Mouse (Mus musculus) midbrain, embryonic 12.5 days (tissue): ENCODE measurements at regions not wholly inside any gene's neighbourhood (a gene's known extent, or its start where the extent isn't known, plus 50 kb on each side); places are given as distances from the start of the nearest gene placed in this dataset.

Source experiments
- ATAC-seq: fragments of 200-750 bp; cut with Nextera tagmentation; 2 replicates; pipeline ENCODE4 v1.8.0; 2017; ENCODE audit warnings: low read depth, moderate TSS enrichment, moderate library complexity; ENCODE audit not compliant: low FRiP score
- H3K27ac ChIP-seq: fragments of 300-500 bp; sonication (generic); replicated peaks from 2 replicates; pipeline ENCODE4 v1.5.1; 2016; ENCODE audit warnings: mild to moderate bottlenecking
- H3K27me3 ChIP-seq: fragments of 300-500 bp; sonication (generic); 2 replicates; pipeline ENCODE4 v1.6.1; 2016; ENCODE audit warnings: mild to moderate bottlenecking
- H3K36me3 ChIP-seq: fragments of 300-500 bp; sonication (generic); 2 replicates; pipeline ENCODE4 v1.6.1; 2016
- H3K4me1 ChIP-seq: fragments of 300-500 bp; sonication (generic); 2 replicates; pipeline ENCODE4 v1.6.1; 2016
- H3K4me2 ChIP-seq: fragments of 300-500 bp; sonication (generic); replicated peaks from 2 replicates; pipeline ENCODE4 v1.6.1; 2016; ENCODE audit warnings: mild to moderate bottlenecking, moderate library complexity
- H3K4me3 ChIP-seq: fragments of 300-500 bp; sonication (generic); 2 replicates; pipeline ENCODE4 v1.5.1; 2016; ENCODE audit warnings: mild to moderate bottlenecking
- H3K9ac ChIP-seq: fragments of 300-500 bp; sonication (generic); replicated peaks from 2 replicates; pipeline ENCODE4 v1.6.1; 2016; ENCODE audit warnings: mild to moderate bottlenecking, moderate library complexity
- H3K9me3 ChIP-seq: fragments of 300-500 bp; sonication (generic); 2 replicates; pipeline ENCODE4 v1.6.1; 2016; ENCODE audit warnings: mild to moderate bottlenecking
- WGBS: fragments of 180-500 bp; shearing (Covaris S2); methylation state at CpG from one replicate; pipeline ENCODE4 v1.1.7; 2016; 5-methylcytosine and 5-hydroxymethylcytosine counted together

DNA sequence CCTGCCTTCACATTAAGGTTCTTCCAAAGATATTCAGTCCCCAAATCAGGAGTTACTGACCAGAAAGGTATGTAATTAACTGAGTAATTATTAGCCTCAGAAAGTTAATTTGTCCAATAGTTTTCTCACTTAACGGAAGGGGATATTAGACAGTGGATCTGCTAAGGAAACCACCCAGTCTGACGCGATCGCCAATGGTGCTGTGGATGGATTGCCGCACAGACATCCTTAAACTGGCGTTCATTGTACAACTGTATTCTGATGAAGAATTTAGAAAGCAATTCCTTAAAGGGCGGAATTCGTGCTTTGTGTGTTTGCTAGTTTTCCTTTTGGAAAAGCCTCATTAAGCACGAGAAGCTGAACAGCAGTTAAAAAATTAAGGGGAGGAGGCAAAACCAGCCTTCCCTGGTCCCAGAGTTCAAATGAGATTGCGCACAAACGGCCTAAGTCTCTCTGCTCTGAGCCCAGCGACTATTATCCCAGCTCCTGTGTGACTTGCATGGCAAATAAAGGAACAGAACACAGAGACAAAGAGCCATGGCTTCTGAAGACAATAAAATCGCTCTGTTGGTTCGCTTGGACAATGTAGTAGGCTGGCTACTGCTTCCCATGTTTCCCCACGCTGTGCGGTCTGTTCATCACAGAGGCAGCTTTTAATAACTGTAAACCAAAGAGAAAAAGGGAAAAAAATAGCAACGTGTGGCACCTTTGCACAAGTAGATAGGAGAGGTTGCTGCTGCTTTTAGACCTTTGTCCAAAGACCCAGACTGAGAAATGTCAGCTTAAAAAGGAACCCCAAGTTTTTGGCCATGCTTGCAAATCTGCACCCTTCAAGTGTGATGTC is 83.1 kb downstream of the S1pr1 start:
- H3K4me2 ChIP-seq, result no peak overlapping the region
- WGBS, result 47% methylated on average over 17 of the region's 17 CpGs

DNA sequence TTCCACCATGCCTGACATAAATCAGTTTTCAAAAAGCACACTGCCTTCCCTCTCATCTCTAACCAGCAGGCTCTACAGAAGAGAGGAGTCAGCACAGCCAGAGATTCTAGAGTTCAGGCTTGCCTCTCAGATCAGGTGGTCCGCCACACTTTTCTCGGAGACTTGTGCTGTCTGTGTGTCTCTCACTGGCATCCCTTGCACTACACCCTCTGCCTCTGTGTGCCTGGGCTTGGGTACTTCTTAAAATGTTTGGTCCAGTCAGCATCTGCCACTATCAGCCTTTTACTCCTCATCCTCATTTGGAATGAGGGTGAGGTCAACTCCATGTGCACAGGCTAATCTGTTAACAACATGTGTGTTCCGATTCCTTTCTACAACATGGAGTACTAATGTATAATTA is 92.0 kb downstream of the S1pr1 start:
- Histone ChIP-seq H3K9me3 (no peaks in the 10 kb centered on the region), H3K27ac (no peak overlapping the region), H3K9ac (no peak overlapping the region), H3K4me3 (no peak overlapping the region), H3K4me1 (no peaks in the 10 kb centered on the region), H3K4me2 (no peak overlapping the region), H3K36me3 (no peaks in the 10 kb centered on the region), H3K27me3 (no peaks in the 10 kb centered on the region)
- 97% methylated on average over 3 of the region's 3 CpGs for WGBS
- ATAC-seq, result peak; percentile 23; the same call in 1 of the 2 replicates

More for the DNA sequence above, 83.1 kb downstream of the S1pr1 start:
- Histone ChIP-seq H3K27me3 (no peaks in the 10 kb centered on the region), H3K9ac (no peak overlapping the region), H3K27ac (peak overlapping the region; percentile 60), H3K4me1 (peaks cover 14% of the 10 kb centered on the region; the same call in 1 of the 2 replicates), H3K36me3 (no peaks in the 10 kb centered on the region), H3K9me3 (no peaks in the 10 kb centered on the region), H3K4me3 (no peak overlapping the region)
- ATAC-seq, result peak; percentile 90

DNA sequence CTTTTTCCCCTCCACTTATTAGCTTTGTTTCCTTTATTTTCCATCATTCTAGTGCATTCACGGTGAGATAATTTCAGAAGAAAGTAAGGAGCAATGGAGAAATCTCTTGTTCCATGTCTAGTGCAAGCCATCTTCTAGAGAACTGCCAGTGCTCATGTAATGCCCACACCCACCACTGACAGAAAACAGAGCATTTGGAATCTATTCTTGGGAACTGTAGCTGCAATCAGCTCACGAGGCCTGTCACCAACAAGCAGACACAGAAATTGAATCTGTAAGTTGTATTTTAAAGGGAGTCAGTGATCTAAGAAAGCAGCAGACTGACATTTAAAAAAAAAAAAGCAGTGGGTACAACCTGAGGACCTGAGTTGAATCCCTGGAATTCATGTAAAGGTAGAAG is 92.6 kb downstream of the S1pr1 start:
- H3K27ac ChIP-seq, result no peak overlapping the region
- H3K9ac ChIP-seq, result no peak overlapping the region
- 93% methylated on average over 2 of the region's 2 CpGs for WGBS
- no peaks in the 10 kb centered on the region for H3K27me3 ChIP-seq
- H3K9me3 ChIP-seq, result no peaks in the 10 kb centered on the region
- H3K4me1 ChIP-seq, result no peaks in the 10 kb centered on the region
- H3K4me3 ChIP-seq, result no peak overlapping the region
- no peaks in the 10 kb centered on the region for H3K36me3 ChIP-seq
- no peak overlapping the region for H3K4me2 ChIP-seq
- no peak for ATAC-seq

DNA sequence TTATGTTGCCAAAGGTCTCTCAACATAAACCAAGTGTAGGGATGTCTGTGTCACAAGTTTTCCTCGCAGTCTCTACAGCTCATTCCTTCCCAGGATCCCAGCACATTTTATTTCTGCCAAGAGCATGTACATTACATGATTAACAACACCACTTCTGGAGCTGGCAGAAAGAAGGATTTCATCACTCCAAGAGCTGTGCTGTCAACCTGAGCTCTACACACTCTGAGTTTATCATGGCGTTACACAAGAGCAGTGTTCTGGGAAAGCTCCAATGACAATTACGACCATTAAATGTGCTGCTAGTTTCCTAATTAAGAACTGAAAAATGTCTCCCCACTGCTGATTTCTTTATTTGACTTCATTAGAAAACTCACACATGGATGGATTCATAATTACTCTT is 94.9 kb downstream of the S1pr1 start:
- Histone ChIP-seq H3K4me3 (no peak overlapping the region), H3K27ac (no peak overlapping the region), H3K4me1 (no peaks in the 10 kb centered on the region), H3K9me3 (no peaks in the 10 kb centered on the region), H3K27me3 (no peaks in the 10 kb centered on the region), H3K4me2 (no peak overlapping the region), H3K9ac (no peak overlapping the region), H3K36me3 (no peaks in the 10 kb centered on the region)
- 92% methylated on average over 3 of the region's 3 CpGs for WGBS
- ATAC-seq, result no peak

DNA sequence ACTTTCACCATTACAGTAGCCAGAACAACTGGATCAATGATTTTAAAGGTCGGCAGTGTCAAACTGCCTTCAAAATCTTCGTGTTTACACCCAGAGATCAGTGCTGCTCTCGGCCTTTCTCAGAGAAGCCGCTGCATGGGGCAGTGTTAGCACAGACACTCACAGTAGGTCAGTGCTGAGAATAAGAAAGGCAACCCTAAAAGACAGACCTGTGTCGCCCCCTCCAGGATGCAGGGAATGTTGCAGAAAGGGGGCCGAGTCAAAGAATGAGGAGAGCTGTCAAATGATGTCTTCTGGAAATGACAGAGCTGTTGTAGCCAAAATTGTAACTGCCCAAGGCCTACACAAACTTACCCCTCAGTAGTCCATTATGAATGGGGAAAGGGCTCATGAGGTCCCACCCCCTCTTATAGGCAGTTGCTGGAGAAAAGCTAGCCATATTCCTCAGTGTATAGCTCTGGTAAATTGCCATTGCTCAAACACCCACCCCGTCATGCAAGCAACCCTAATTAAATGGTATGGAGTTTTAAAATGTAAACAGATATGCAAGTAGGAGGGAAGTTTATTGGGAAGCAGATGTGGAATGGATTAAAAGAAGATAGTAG is 98.8 kb downstream of the S1pr1 start:
- no peaks in the 10 kb centered on the region for H3K4me1 ChIP-seq
- H3K27me3 ChIP-seq, result no peaks in the 10 kb centered on the region
- H3K27ac ChIP-seq, result no peak overlapping the region
- WGBS, result 26% methylated on average over 7 of the region's 7 CpGs
- H3K36me3 ChIP-seq, result no peaks in the 10 kb centered on the region
- peak; percentile 74 for ATAC-seq
- H3K9ac ChIP-seq, result no peak overlapping the region
- H3K9me3 ChIP-seq, result no peaks in the 10 kb centered on the region
- no peak overlapping the region for H3K4me2 ChIP-seq
- H3K4me3 ChIP-seq, result no peak overlapping the region

DNA sequence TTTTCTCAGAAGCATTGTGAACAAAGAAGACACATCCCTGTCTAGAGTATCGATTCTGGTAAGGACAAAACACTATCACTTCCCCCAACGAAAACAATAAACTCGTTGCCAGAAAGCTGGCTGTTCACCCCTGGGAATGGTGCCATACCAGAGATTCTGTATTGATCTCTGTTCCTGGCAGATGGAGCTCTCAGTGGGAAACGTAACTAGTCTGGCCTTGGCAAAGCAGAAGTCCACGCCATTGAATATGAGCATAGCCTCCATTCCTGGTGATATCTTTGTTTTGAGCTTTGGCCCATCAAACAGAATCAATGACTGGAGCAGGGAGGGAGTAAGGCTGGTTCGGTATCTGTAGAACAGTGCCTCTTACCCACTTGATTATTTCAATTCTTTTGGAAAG is 102.0 kb downstream of the S1pr1 start:
- WGBS, result 91% methylated on average over 6 of the region's 6 CpGs
- Histone ChIP-seq H3K9me3 (no peaks in the 10 kb centered on the region), H3K9ac (no peak overlapping the region), H3K4me1 (no peaks in the 10 kb centered on the region), H3K27me3 (no peaks in the 10 kb centered on the region), H3K27ac (no peak overlapping the region), H3K4me2 (no peak overlapping the region), H3K4me3 (no peak overlapping the region), H3K36me3 (no peaks in the 10 kb centered on the region)
- no peak for ATAC-seq

DNA sequence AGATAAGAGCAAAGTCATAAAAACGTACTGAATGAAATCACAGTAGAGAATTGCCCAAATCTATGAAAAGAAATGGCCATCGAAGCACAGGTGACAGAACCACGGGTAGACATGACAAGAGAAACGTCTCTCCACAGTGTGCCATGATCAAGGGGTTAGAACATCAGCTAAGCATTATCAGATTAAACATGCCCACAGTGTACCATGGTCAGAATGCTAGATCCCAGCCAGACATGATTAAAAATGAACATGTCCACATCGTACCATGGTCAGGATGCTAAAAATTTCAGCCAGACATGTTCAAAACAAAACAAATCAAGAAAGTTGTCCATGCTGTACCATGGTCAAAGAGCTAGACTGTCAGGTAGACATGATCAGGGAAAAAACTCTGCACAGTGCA is 106.8 kb downstream of the S1pr1 start:
- Histone ChIP-seq H3K4me1 (no peaks in the 10 kb centered on the region), H3K27ac (no peak overlapping the region), H3K9ac (no peak overlapping the region), H3K4me3 (no peak overlapping the region), H3K4me2 (no peak overlapping the region), H3K9me3 (no peaks in the 10 kb centered on the region), H3K36me3 (no peaks in the 10 kb centered on the region), H3K27me3 (no peaks in the 10 kb centered on the region)
- 88% methylated on average over 5 of the region's 5 CpGs for WGBS
- ATAC-seq, result no peak

DNA sequence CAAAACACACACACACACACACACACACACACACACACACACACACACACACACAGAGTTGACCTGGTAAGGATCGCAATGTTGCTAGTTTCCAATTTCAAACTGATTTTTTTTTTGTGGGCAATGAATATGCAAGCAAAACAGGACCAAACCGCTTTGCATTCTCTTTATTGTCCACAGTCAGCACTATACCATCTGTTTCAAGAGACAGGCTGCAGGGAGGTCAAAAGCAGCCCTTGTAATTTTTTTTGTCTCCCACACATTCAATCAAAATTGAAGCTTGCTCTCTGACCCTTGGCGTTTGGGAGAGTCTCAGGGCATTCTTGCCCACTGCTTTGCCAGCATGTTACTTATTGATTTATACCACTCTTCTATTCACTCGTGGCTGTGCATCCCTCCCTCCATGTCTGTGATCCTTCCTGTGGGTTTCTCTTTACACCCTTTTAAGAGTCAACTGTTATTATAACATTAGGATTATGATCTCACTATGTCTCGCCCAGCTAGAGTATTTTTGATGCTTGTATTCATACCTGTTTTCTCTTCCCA is 110.1 kb downstream of the S1pr1 start:
- 52% methylated on average over 5 of the region's 5 CpGs for WGBS
- Histone ChIP-seq H3K9ac (no peak overlapping the region), H3K27me3 (no peaks in the 10 kb centered on the region), H3K4me2 (no peak overlapping the region), H3K4me1 (no peaks in the 10 kb centered on the region), H3K27ac (no peak overlapping the region), H3K9me3 (no peaks in the 10 kb centered on the region), H3K4me3 (no peak overlapping the region), H3K36me3 (no peaks in the 10 kb centered on the region)
- ATAC-seq, result no peak

DNA sequence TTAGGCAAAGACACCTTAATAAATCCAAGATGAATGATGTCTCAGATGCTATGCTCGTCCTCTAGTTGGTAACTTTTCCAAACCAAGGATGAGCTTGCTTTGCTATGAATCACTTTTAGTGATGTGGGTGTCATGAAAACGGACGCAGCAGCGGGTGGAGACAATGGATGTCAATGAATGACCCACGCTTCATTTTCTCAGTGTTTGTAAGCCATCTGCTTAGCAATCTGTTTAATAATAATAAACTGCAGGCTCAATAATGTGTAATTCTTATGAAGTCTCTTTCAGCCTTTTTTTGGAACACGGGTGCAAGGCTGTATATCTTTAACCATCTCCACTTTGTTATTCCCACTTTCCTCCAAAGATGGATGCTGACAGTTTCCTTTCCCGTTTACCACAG is 110.6 kb downstream of the S1pr1 start:
- Histone ChIP-seq H3K27ac (no peak overlapping the region), H3K27me3 (no peaks in the 10 kb centered on the region), H3K4me3 (no peak overlapping the region), H3K4me2 (no peak overlapping the region), H3K36me3 (no peaks in the 10 kb centered on the region), H3K4me1 (no peaks in the 10 kb centered on the region), H3K9me3 (no peaks in the 10 kb centered on the region), H3K9ac (no peak overlapping the region)
- no peak for ATAC-seq
- WGBS, result 69% methylated on average over 7 of the region's 7 CpGs

DNA sequence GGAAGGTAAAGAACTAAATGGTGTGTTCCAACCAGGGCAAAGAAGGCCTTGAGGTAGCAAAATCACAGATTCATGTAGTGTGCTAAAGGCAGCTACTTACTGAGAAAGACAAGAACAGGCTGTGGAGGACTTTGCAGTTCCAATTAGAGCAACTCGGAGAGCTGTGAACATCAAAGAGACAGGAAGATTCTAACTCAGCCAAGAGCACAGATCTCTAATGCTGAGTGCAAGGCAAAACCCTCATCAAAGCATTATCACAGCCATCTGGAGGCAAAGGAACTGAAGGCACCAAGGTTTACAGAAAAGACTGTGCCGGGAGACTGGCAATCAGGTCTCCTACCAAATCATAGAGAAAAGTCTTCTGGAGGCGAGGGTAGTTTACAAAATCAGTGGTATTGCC is 111.1 kb downstream of the S1pr1 start:
- no peaks in the 10 kb centered on the region for H3K27me3 ChIP-seq
- no peaks in the 10 kb centered on the region for H3K4me1 ChIP-seq
- H3K36me3 ChIP-seq, result no peaks in the 10 kb centered on the region
- ATAC-seq, result no peak
- no peak overlapping the region for H3K4me2 ChIP-seq
- no peak overlapping the region for H3K27ac ChIP-seq
- no peak overlapping the region for H3K9ac ChIP-seq
- WGBS, result 86% methylated on average over 3 of the region's 3 CpGs
- no peaks in the 10 kb centered on the region for H3K9me3 ChIP-seq
- H3K4me3 ChIP-seq, result no peak overlapping the region

DNA sequence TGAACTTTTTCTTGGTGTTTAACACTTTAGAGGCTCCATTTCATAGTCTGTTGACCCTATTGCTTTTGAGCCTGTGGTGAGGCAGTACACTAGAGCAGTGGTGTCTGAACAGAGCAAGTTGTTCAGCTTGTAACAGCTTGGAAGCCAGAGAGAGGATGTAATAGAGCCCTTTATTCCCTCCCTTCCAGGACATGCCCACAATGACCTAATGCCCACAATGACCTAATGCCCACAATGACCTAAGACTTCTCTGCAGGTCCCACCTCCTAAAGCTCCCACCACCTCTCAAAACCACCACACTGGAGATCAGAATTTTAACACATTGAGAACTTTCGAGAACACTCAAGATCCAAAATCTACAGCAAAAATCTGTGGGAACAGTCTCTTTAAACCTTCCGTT is 115.6 kb downstream of the S1pr1 start:
- no peak overlapping the region for H3K27ac ChIP-seq
- H3K27me3 ChIP-seq, result no peaks in the 10 kb centered on the region
- H3K4me3 ChIP-seq, result no peak overlapping the region
- no peak overlapping the region for H3K9ac ChIP-seq
- ATAC-seq, result no peak
- H3K9me3 ChIP-seq, result no peaks in the 10 kb centered on the region
- H3K4me2 ChIP-seq, result no peak overlapping the region
- H3K36me3 ChIP-seq, result no peaks in the 10 kb centered on the region
- 95% methylated on average over 2 of the region's 2 CpGs for WGBS
- H3K4me1 ChIP-seq, result no peaks in the 10 kb centered on the region

DNA sequence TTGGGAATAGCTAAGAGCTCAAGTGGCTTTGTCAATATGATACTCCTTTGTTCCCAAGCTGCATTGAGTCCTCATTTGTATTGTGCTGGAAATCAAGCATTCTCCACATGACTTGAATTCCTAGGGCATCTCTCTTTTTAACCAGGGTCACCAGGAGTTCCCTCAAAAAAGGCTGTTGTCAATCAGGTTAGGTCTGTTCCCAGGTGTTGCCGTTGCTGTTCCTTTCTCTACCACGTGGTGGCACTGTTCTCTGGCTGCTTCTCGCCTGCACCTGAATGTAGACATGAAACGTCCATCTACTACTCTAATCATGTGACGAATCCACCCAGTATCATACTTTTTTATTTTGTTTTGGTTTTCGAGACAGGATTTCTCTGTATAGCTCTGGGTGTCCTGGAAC is 118.3 kb downstream of the S1pr1 start:
- WGBS, result 33% methylated on average over 6 of the region's 6 CpGs
- Histone ChIP-seq H3K9ac (no peak overlapping the region), H3K27ac (no peak overlapping the region), H3K4me1 (no peaks in the 10 kb centered on the region), H3K9me3 (no peaks in the 10 kb centered on the region), H3K4me3 (no peak overlapping the region), H3K36me3 (no peaks in the 10 kb centered on the region), H3K27me3 (no peaks in the 10 kb centered on the region), H3K4me2 (no peak overlapping the region)
- no peak; the same call in 1 of the 2 replicates for ATAC-seq
